Mouse (Mus musculus) stomach, embryonic 15.5 days (tissue): ENCODE measurements at regions not wholly inside any gene's neighbourhood (a gene's known extent, or its start where the extent isn't known, plus 50 kb on each side); places are given as distances from the start of the nearest gene placed in this dataset.

Experiments
- ATAC-seq: fragments of 200-750 bp; cut with Nextera tagmentation; 2 replicates; pipeline ENCODE4 v1.8.0; 2017; ENCODE audit warnings: low read depth, moderate number of reproducible peaks, moderate TSS enrichment; ENCODE audit not compliant: insufficient read depth, low FRiP score
- H3K27ac ChIP-seq: fragments of 300-500 bp; sonication (generic); 2 replicates; pipeline ENCODE4 v1.5.1; 2015; ENCODE audit warnings: mild to moderate bottlenecking, inconsistent platforms
- H3K27me3 ChIP-seq: fragments of 300-500 bp; sonication (generic); replicated peaks from 2 replicates; pipeline ENCODE4 v1.6.1; 2015; ENCODE audit warnings: inconsistent platforms
- H3K36me3 ChIP-seq: fragments of 300-500 bp; sonication (generic); 2 replicates; pipeline ENCODE4 v1.6.1; 2015; ENCODE audit warnings: inconsistent platforms
- H3K4me1 ChIP-seq: fragments of 300-500 bp; sonication (generic); 2 replicates; pipeline ENCODE4 v1.6.1; 2015; ENCODE audit warnings: inconsistent platforms
- H3K4me2 ChIP-seq: fragments of 300-500 bp; sonication (generic); 2 replicates; pipeline ENCODE4 v1.6.1; 2015; ENCODE audit warnings: mild to moderate bottlenecking, inconsistent platforms
- H3K4me3 ChIP-seq: fragments of 300-500 bp; sonication (generic); replicated peaks from 2 replicates; pipeline ENCODE4 v1.5.1; 2015; ENCODE audit warnings: inconsistent platforms
- H3K9ac ChIP-seq: fragments of 300-500 bp; sonication (generic); 2 replicates; pipeline ENCODE4 v1.6.1; 2015; ENCODE audit warnings: inconsistent platforms
- H3K9me3 ChIP-seq: fragments of 300-500 bp; sonication (generic); 2 replicates; pipeline ENCODE4 v1.6.1; 2016; ENCODE audit warnings: inconsistent platforms
- WGBS: fragments of 180-500 bp; shearing (Covaris S2); methylation state at CpG from one replicate; pipeline ENCODE4 v1.1.7; 2015; 5-methylcytosine and 5-hydroxymethylcytosine counted together

DNA sequence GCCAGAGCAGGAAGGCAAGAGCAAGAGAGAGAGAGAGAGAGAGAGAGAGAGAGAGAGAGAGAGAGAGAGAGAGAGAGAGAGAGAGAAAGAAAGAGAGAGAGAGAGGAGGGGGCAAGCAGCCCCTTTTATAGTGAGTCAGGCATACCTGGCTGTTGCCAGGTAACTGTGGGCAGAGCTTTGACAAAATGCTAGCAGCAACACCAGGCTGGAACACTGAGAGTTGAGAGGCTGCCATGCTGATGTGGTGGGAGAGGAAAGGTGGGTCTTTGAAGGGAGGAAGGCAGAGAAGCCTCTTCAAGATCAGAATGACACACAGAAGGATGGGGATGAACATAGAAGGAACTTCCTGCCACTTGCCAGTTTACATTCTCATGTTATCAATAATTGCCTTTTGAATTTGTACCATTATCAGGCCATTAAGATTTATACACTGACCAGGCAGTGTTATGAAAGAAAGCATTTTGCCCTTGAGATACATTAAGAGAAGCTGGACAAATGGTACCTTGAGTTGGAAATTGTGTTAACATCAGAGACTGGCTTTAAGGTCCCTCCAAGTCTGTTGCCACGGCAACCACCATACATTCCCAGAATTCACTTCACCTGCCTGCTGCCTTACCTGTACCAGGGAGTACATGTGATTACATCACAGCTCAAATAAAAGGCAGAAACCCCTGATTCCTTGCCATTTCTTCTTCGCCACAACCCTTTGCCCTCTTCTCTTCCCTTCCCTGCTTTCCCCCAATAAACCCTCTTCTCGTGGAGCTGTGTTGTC lies 463.3 kb downstream of the Plod2 start:
- H3K9me3 ChIP-seq, result no peaks in the 10 kb centered on the region
- H3K4me2 ChIP-seq, result no peak overlapping the region
- H3K4me3 ChIP-seq, result no peak overlapping the region
- no peak for ATAC-seq
- no peak overlapping the region for H3K9ac ChIP-seq
- no peaks in the 10 kb centered on the region for H3K36me3 ChIP-seq
- 79% methylated on average over 3 of the region's 3 CpGs for WGBS
- no peaks in the 10 kb centered on the region for H3K4me1 ChIP-seq
- no peak overlapping the region for H3K27ac ChIP-seq
- H3K27me3 ChIP-seq, result no peaks in the 10 kb centered on the region

DNA sequence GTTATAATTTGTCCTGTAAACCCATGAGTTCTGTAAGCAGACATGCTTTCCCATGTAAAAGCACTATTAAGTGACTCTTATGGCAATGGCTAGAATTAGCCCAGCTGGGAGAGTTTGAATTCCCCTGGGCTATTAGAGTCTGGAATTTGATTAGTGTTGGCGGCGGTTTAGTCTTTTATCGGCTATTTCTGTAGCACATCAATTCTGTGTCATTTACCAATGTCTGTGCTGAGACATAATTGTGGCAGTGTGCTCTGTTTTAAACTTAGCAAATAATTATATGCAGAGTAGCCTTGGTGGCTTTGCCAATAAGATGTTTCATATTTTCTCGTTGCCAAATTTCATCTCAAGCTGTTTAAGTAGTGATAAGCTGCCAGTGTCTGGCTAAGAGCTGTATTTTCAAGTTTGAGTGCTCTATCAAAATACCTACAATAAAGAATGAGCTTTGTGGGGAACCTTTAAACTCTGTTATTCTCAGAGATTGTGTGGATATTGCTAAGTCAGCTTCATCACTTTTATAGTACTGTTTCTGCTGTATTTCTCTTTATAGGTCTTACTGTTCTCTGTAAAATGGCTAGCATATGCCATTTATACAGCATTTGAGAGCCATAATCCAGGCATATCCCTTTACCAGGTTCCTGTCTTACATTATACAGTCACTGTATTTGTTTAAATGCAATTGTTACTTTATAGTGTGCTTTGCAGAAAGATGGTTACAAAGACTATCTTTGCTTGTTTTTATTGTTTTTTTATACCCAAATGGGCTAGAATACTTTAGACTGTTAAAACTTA lies 466.7 kb downstream of the Plod2 start:
- Histone ChIP-seq H3K9me3 (no peaks in the 10 kb centered on the region), H3K4me3 (no peak overlapping the region), H3K27me3 (no peaks in the 10 kb centered on the region), H3K36me3 (no peaks in the 10 kb centered on the region), H3K4me2 (no peak overlapping the region), H3K4me1 (no peaks in the 10 kb centered on the region), H3K27ac (no peak overlapping the region), H3K9ac (no peak overlapping the region)
- WGBS, result 73% methylated on average over 4 of the region's 4 CpGs
- no peak for ATAC-seq

DNA sequence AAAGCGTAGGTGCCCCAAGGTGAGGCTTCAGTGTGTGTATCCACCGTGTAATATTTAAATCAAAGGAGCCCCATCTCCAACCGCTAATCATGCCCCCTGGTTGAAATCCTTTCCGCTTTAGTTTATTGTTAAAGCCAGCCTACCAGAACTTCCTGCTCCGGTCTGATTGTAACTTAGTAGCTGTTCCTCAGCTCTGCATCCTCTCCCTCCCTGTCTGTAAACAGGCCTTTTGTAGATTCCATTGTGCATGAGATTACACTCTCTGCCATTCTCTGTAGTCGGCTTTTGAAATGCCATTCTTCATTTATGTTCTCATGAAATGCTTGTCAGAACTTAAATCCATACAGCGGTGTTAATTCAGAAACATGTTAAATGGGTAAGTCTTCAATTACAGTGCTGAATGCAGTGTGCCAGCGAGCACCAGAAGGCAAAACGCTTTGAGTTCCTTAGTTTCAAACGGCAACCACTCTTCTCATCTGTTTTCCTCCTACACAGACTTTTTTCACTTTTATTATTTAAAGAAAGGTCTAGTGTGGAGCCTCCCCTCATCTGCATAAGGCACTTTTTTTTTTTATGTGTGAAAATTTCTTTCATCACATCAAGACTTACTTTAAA lies 502.4 kb downstream of the Plod2 start:
- Histone ChIP-seq H3K9ac (no peak overlapping the region), H3K4me2 (no peak overlapping the region), H3K4me3 (no peak overlapping the region), H3K4me1 (no peaks in the 10 kb centered on the region), H3K36me3 (no peaks in the 10 kb centered on the region), H3K9me3 (no peaks in the 10 kb centered on the region), H3K27me3 (no peaks in the 10 kb centered on the region), H3K27ac (no peak overlapping the region)
- ATAC-seq, result no peak
- 77% methylated on average over 10 of the region's 10 CpGs for WGBS

DNA sequence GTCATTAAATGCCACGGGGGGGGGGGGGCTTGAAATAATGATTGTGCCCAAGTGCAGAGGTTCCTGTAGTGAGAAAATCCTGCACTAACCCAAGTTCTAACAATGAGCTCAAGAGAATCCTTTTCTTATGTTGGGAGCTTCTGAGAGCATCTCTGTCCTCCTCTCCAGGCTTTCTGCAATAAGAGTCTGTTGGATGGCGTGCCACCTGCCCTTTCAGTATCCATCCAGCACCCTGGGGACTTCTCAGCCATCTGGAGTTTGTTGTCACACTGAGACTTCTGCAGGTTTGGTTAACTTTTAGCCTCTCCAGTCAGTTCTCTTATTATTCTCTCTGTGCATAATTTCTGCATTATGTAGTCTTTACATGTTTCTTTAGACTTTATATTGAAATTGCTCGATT lies 530.1 kb downstream of the Plod2 start:
- Histone ChIP-seq H3K4me1 (no peaks in the 10 kb centered on the region), H3K9me3 (no peaks in the 10 kb centered on the region), H3K27ac (no peak overlapping the region), H3K4me2 (no peak overlapping the region), H3K27me3 (no peaks in the 10 kb centered on the region), H3K9ac (no peak overlapping the region), H3K4me3 (no peak overlapping the region), H3K36me3 (no peaks in the 10 kb centered on the region)
- no peak for ATAC-seq
- 74% methylated on average over 3 of the region's 3 CpGs for WGBS

DNA sequence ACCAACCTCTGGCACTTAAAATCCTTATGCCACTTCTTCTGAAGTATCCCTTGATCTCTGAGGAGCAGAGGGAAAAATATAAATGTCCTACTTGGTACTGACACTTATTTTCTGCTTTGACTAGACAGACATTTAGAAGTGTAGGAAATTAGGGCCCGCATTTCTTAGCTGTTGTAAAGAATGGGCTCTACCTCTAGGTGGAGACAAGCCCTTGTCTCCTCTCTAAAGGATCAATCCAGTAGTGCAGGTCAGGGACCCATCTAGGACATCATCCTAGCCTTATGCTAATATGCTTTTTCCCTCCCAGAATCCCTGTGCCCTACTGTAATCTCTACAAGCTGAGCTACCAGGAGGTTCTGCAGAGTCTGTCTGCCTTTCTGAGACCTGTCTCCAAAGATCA lies 541.1 kb downstream of the Plod2 start:
- no peaks in the 10 kb centered on the region for H3K9me3 ChIP-seq
- no peak overlapping the region for H3K27ac ChIP-seq
- no peak for ATAC-seq
- H3K4me3 ChIP-seq, result no peak overlapping the region
- WGBS, result 73% methylated on average over 1 of the region's 1 CpGs
- H3K4me1 ChIP-seq, result no peaks in the 10 kb centered on the region
- no peak overlapping the region for H3K4me2 ChIP-seq
- H3K27me3 ChIP-seq, result no peaks in the 10 kb centered on the region
- no peaks in the 10 kb centered on the region for H3K36me3 ChIP-seq
- H3K9ac ChIP-seq, result no peak overlapping the region

DNA sequence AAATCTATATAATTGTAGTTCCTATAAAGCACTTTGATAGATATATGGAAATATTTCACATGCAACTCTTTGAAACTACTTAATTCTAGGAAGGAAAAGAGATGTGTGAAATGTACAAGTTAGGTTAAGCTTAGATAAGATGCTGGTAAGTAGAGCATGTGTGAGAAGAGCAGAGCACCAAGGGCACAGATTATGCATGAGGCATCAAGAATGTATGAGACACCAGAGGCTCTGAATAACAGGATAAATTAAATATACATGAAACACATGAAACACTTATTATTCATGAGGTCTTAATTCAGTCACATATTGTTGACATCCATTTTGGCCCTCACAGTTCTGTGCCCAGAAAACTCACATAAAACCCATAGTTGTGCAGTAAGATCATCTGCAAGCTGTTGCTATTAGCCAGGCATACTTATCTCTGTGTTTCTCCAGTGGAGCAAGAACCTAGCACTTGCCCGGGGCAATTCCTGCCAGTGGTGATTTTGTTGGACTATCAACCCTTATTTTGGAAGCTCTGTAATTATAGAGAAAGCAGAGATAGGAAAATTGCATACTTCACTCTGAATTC lies 556.1 kb downstream of the Plod2 start:
- no peak overlapping the region for H3K27ac ChIP-seq
- no peak overlapping the region for H3K4me2 ChIP-seq
- 72% methylated on average over 1 of the region's 1 CpGs for WGBS
- no peak overlapping the region for H3K9ac ChIP-seq
- no peaks in the 10 kb centered on the region for H3K4me1 ChIP-seq
- H3K9me3 ChIP-seq, result no peaks in the 10 kb centered on the region
- ATAC-seq, result no peak
- no peaks in the 10 kb centered on the region for H3K27me3 ChIP-seq
- H3K4me3 ChIP-seq, result no peak overlapping the region
- H3K36me3 ChIP-seq, result no peaks in the 10 kb centered on the region

DNA sequence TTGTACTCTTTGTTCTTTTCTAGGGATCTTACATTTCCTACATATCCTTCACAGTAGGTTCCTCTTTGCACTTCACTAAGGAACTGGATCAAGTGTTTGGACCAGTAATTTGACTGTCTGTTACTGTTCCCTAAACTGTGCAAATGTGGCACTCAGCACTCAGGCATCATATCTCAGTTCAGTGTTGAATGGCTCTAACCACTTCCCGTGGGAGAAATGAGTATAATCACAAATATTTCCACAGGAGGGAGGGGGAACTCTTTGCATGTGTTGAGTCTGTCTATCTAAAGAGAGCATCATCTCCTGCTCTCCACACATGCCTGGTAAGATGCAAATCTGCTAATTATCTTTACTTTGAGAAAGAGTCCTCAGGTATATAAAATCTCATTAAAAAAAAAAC lies 588.5 kb downstream of the Plod2 start:
- no peak overlapping the region for H3K9ac ChIP-seq
- H3K27me3 ChIP-seq, result no peaks in the 10 kb centered on the region
- no peak overlapping the region for H3K27ac ChIP-seq
- H3K36me3 ChIP-seq, result no peaks in the 10 kb centered on the region
- ATAC-seq, result no peak
- 59% methylated on average over 1 of the region's 1 CpGs for WGBS
- no peak overlapping the region for H3K4me3 ChIP-seq
- no peak overlapping the region for H3K4me2 ChIP-seq
- no peaks in the 10 kb centered on the region for H3K9me3 ChIP-seq
- no peaks in the 10 kb centered on the region for H3K4me1 ChIP-seq

DNA sequence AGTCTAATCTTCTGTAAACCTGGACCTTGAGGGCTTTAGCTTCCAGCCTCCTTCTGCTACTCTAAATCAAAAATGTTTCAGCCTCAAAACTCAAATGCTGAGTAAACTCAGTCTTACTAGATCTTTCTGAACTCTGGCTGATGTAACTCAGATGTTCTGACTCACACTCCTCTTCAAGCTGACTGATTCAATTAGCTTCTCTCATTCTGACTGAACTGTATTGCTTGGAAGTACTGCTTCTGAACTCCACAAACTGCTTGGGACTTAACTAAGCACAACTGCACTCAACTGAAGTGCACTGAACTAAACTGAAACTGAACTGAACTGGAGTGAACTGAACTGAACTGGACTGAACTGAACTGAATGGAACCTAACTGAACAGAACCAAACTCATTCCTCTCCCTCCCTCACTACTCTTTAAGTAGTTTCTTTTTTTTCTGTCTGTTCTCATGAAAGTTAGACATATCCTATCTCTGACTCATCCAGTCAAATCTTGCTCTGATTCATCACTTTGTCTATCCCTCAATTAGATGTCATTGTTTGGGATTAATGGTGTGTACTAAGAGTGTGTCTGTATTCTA lies 589.7 kb downstream of the Plod2 start:
- no peak for ATAC-seq
- no peak overlapping the region for H3K9ac ChIP-seq
- H3K36me3 ChIP-seq, result no peaks in the 10 kb centered on the region
- no peak overlapping the region for H3K4me2 ChIP-seq
- no peaks in the 10 kb centered on the region for H3K9me3 ChIP-seq
- no peak overlapping the region for H3K27ac ChIP-seq
- no peaks in the 10 kb centered on the region for H3K27me3 ChIP-seq
- H3K4me3 ChIP-seq, result no peak overlapping the region
- H3K4me1 ChIP-seq, result no peaks in the 10 kb centered on the region

DNA sequence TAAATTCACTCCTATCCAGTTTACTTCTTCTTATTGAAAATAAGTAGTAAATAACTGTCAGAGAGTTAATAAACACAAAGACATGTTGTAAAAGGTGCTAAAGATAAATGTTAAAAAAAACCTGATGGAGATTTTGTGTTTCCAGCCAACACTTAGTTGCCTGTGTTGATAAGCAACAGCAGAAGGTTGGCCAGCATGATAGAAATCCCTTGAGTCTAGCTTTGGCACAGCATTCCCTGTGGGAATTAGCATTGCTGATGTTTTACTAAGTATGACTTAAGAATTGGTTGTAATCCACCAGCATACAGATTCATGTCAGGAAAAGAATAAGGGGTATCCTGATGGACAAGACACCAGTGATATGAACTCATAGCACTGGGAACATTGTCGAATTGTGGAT lies 594.3 kb downstream of the Plod2 start:
- Histone ChIP-seq H3K27ac (no peak overlapping the region), H3K27me3 (no peaks in the 10 kb centered on the region), H3K9ac (no peak overlapping the region), H3K4me3 (no peak overlapping the region), H3K4me2 (no peak overlapping the region), H3K9me3 (no peaks in the 10 kb centered on the region), H3K36me3 (no peaks in the 10 kb centered on the region), H3K4me1 (no peaks in the 10 kb centered on the region)
- no peak for ATAC-seq
- 74% methylated on average over 1 of the region's 1 CpGs for WGBS

DNA sequence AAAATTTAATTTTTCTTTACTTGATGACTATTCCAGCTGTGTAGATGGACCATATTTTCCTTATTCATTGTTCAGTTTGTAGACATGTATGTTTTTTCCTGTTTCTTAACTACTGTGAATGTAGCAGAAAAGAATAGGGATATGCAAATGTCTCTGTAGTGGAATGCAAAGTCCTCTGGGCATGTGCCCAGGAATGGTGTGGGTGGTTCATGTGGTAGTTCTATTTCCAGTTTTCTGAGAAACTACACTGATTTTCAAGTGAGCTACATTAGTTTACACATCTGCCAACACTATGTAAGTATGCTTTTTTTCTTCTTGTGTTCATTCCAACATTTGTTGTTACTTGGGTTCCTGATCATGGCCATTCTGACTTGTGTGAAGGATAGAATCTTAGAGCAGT lies 628.0 kb downstream of the Plod2 start:
- Histone ChIP-seq H3K27ac (no peak overlapping the region), H3K27me3 (no peaks in the 10 kb centered on the region), H3K4me1 (no peaks in the 10 kb centered on the region), H3K4me3 (no peak overlapping the region), H3K9ac (no peak overlapping the region), H3K9me3 (no peaks in the 10 kb centered on the region), H3K36me3 (no peaks in the 10 kb centered on the region), H3K4me2 (no peak overlapping the region)
- ATAC-seq, result no peak

DNA sequence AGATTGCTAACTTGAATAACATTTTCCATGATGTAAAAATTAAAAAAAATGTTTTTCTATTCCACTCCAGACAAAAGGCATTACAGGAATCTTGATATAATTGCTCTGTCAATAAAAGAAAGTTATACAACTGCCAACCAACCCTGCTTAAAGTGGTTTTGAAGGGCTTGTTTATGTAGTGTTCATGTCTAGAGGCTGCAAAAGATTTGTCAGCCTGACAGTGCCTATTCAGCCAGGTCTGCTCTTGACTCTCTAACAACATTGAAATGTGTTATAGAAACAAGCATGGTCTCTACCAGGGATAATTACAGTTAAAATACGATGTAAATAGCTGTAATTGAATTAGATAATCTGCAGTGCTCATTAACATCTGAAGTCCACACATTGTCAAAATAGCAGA lies 644.6 kb downstream of the Plod2 start:
- ATAC-seq, result no peak
- no peaks in the 10 kb centered on the region for H3K9me3 ChIP-seq
- no peak overlapping the region for H3K9ac ChIP-seq
- H3K4me1 ChIP-seq, result no peaks in the 10 kb centered on the region
- no peaks in the 10 kb centered on the region for H3K27me3 ChIP-seq
- H3K27ac ChIP-seq, result no peak overlapping the region
- 43% methylated on average over 1 of the region's 1 CpGs for WGBS
- no peak overlapping the region for H3K4me3 ChIP-seq
- no peak overlapping the region for H3K4me2 ChIP-seq
- H3K36me3 ChIP-seq, result no peaks in the 10 kb centered on the region

DNA sequence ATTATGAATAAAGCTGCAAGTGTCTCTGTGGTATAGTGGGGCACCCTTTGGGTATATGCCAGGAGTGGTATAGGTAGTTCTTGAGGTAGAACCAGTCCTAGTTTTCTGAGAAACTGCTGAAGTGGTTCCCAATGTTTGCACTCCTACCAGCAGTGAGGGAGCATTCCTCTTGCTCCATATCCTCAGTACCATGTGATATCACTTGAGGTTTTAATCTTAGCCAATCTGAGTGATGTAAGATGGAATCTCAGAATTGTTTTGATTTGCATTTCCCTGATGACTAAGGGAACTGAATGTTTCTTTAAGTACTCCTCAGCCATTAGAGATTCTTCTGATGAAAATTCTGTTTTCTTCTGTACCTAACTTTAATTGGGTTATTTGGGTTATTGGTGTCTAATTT lies 690.5 kb downstream of the Plod2 start:
- Histone ChIP-seq H3K4me2 (no peak overlapping the region), H3K9me3 (no peaks in the 10 kb centered on the region), H3K36me3 (no peaks in the 10 kb centered on the region), H3K4me1 (no peaks in the 10 kb centered on the region), H3K4me3 (no peak overlapping the region), H3K27me3 (no peaks in the 10 kb centered on the region), H3K9ac (no peak overlapping the region), H3K27ac (no peak overlapping the region)
- ATAC-seq, result no peak
